Mouse (Mus musculus) heart, adult 8-10 months (tissue): ENCODE data around the gene Dclk3. TPM values are rescaled to one million over a fixed set of nuclear protein-coding genes. Genes with fewer than 3 reads are reported as not detected.

Experiments
- DNase-seq: peaks from one replicate; pipeline ENCODE4 v3.0.0; 2022; ENCODE audit warnings: low spot score
- total RNA-seq, 4 experiments: library from RNA; stranded (reverse); gene quantifications; 2 replicates each; pipeline ENCODE4 v1.2.4; 2022

The Dclk3 gene
- total RNA-seq, 4 experiments from 2014 or later, result 0.16 to 0.37 (median 0.22) TPM

DNA sequence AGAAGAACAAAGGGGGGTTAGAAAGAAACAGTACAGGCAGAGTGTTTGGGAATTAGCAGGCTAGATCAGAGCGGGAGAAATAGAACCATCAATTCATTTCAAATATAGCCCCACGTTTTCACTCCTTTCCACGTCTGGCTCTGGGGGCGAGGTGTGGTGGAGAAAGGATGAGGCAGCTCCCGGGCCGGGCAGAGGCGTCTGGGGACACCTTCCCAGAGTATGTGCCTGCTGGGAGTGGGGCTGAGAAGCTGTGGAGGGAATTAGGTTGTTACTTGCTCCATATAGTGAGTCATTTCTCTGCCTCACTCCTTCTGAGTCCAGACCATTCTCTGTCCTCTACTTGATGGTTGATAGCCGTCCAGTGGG lies 938 bp downstream of the Dclk3 start:
- no peak for DNase-seq

DNA sequence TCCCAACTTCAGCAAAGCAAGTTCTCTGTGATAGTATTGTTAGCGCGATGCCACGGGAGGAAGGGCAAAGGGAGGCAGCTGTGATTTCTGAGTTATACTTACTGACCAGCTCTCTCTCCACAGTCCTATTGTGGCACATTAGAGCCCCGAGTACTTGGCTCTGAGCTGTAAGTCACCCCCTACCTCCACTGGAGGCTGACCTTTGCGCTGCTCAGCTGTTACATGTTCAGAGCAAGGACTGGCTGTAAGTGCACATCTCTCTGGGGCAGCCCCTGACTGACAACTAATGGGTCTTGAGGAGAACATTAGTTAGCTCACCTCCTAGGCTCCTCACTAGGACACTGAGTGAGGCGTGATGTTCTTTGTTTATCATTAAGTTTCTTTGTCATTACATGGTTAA lies 1.6 kb downstream of the Dclk3 start:
- no peak for DNase-seq

DNA sequence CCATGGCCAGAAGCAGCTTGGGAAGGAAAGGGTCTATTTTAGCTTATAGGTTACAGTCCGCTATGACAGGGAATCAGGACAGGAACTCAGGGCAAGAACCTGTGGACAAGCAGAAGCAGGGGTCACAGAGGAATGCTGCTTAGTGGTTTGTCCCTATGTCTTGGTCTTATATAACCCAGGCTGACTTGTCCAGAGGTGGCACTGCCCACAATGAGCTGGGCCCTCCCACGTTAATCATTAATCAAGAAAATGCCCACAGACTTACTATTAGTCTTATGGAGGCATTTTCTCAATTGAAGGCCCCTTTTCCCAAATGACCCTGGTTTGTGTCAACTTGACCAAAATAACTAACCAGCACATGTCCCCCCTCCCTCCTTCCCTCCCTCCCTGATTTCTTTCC lies 2.3 kb downstream of the Dclk3 start:
- no peak for DNase-seq

DNA sequence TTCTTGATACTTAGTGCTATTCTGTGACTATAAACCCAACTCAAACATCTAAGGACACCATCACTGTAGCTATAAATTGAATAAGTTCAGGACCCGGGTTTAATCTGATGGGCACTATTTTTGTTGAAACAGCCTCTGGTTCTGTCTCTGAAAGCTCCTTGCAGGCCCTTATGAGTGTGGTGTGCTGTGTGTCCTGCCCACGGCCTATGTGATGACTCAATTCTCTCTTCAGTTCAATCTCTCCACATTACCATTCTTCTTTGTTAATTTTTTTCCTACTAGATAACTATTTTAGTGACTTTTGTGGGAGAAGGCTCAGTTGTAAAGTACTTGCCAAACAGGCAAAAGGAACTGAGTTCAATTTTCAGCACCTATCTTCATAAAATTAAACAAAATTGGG lies 7.3 kb downstream of the Dclk3 start:
- DNase-seq, result no peak

DNA sequence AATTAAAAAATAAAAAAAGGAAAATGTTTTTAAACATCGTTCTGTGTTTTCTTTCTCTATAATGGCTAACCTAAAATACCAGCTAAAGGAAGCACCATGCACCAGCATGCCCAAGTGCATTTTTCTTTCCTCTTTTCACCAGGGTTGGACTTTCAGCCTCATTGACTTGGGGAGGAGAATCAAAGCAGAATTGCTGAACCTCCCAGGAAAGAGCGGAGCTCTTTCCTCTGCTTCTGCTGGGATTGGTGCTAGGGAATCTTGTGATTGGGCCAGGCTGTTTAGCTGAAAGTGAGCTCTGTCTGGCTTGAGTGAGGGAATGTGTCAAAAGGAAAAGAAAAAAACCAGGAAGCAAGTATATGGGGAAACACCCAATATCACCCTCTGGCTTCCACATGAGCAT lies 10.1 kb downstream of the Dclk3 start:
- DNase-seq, result no peak

DNA sequence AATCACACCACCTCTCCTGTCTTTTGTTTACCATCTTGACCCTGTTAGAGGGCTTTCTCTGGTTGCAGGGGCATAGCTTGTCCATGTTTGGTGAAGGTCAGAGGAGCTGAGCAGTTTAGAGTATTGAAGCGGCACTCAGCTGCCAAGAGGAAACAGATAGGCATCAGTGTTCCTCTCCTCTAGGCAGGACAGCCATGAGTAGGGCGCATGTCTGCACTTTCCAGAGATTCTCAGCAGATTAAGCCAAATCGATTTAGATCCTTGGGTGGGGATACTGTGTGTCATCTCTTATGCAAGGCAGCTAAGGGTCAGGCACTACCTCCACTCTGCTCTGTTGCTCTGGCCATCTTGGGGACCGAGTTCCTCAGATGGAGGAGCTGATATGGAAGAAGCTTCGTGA lies 11.0 kb downstream of the Dclk3 start:
- DNase-seq, result no peak

DNA sequence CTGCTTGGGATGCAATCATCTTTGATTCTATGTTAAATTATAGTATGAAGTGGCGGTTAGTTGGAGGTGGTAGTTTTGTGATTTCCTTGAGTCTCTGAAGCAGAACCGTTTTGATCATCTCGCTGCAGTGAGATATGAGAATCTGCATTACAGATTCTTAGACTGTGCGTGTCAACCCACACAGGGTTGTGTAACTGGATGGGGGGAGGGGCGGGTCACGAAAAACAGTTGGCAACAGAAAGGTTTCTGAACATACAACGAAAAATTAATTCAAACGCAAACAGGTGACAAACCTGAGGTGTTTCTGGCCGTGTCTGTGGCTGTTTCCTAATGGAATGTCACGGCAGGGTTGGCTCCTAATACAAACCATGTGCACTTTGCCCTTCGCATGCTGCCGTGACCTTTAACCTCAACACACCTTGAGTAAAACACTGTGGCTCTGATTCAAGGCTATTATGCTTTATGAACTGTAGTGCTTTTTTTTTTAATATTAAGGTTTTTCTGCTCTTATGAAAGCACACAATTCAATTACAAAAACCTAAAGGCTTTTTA lies 12.0 kb downstream of the Dclk3 start:
- no peak for DNase-seq

DNA sequence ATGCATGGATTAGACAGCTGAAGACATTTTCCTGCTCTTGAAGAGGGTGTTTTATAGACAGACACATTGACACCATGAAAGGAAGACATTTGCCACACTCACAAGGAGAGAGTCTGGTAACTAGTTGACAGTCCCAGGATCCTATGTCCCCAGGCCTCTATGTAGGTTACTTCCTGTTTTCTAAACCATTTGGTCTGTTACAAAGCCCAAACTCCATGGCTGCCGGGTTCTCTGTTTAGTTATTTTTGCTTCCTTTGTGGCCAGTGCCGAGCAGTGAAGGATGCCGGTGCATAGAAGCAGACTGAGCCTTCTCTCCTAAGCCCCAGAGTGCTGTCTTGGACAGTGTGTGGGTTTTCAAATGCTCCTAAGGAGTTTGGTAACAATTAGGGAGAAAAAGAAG lies 15.0 kb downstream of the Dclk3 start:
- DNase-seq, result no peak

DNA sequence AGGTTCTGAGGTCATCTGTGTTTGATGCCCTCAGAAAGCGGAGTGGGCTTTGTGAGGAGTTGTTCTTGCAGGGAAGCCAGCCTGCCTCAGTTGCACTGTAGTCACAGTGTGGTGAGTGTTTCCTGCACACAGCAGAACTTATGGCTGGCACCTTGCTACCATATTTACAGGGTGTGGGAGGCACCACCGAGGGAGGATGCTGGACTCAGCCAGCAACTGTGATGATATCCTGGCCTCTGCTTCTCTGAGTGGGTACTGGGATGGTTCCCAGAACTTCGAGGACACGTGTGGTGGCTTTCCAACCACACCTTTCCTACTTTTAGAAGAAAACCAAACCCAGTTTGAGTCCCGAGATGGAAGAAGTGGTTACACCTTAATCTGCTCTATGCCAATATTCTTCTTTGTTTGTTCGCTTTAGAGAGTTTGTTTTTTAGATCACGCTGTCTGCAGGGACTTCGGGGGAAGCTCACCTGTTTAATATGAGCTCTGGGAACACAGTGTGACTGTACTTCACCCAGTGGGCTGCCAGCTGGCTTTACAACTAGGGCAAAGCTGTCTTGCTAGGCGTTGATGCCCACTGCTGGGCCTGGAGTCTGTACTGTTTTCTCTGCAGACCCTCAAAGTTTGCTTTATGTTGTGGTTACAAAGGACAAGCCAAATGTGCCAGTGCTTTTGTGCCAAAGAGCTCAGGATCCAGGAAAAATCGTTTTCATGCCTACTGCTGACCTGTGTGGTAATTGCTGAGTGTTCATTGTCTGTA lies 18.5 kb downstream of the Dclk3 start:
- no peak for DNase-seq

DNA sequence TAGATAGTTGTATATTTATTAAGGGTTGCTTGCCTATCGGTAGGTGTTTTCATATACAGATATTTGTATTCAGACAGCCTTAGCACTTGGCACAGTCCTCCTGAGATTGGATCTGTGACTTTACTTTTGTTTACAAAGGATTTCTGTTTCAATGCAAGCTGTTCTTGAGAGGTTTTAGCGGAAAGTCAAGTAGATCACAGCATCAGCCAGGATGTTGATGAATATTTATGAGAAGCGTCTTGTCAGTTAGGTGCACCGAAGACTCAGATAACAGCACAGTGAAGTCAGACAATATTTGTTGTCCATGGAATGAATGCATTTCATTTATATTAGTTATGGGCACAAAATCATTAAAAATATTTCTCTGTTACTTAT lies 19.0 kb downstream of the Dclk3 start:
- DNase-seq, result no peak

DNA sequence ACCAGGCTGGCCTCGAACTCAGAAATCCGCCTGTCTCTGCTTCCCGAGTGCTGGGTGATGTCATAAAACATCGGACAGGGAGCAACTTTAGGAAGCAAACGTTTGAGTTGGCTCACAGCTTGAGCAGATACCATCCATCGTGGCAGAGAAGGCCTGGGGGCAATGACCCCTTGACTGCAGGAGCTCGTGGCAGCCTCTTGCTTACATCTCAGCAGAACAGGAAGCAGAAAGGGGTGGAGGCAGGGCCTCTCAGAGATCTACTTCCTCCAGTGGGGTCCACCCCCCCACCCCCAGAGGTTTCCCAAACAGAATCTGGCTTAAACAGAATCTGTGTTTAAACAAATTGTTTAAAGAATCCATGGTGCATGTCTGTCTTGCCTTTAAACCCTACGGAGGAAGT lies 20.6 kb downstream of the Dclk3 start:
- no peak for DNase-seq

DNA sequence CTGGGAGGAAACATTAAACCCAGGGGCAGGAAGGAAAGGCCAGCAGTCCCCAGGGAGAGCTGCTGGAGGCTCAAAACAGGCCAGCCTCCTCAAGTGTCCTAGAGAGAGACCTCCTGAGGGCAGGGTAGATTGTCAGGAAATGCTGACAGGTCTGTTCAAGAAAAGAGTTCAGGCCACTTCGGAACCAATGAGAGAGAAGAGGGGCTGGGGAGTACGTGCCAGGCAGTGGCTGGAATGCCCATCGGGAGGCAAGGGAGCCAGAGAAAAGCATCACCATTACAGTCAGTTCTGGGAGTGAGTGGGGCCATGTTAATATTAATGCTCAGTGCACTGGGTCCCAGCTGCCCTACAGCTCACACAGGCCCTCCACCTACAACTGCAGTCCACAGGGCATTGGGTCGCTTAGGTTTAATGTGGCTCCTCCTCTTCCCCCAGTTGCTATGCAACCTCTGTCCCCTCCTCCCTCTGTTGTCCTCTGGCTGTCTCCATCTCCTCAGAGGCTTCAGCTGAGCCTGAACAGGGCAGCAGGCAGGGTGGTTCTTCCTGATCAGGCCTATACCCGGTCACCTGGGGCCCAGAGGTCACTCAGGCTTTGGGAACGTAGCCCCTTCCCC lies 21.4 kb downstream of the Dclk3 start:
- no peak for DNase-seq

DNA sequence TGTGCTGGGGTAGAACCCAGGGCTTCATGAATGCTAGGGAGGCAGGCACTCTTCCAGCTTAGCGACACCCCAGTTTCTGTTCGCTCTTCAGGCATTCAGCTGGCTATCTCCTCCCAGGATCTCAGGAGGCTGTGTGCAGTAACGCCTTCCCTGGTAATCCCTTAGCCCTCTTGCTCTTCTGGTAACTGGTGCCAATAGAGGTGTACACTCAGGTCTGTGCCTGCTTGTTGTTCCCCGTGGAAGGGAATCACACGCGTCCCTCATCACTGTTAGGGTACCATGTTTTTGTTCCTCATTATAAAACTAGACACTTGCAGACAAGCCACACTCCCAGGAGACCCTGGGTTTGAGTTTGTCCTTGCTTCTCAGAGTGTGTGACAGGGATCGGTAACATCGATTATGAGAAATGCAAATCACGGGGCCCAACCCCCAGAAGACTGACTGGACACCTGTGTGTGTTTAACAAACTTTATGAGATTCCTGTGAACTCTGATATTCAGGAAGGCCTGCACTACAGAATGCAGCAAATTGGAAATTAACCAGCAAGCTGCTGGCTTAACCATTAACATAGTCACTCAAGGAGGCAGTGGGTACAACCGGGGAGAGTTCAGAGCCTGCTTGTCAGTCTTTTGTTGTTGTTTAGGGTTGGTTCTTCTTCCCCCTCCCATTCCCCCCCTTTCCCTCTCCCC lies 22.7 kb downstream of the Dclk3 start:
- no peak for DNase-seq

DNA sequence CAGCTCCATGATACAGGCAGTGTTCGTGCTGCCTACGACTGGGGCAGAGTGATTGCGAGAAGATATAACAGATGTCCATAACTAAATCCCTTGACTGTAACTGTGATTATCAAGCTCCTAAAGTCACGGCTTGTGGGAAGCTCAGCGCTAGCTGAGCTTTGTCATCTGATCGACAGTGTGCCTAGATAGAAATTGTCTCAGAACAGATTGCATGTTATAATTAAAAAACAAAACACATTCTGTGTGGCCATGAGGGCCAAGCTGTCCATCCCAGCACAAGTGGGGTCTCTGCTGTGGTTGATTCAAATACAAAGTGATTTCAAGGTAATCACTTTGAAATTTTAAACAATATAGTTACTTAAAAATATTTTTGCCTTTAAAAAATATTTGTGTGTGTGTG lies 26.8 kb downstream of the Dclk3 start:
- DNase-seq, result no peak

DNA sequence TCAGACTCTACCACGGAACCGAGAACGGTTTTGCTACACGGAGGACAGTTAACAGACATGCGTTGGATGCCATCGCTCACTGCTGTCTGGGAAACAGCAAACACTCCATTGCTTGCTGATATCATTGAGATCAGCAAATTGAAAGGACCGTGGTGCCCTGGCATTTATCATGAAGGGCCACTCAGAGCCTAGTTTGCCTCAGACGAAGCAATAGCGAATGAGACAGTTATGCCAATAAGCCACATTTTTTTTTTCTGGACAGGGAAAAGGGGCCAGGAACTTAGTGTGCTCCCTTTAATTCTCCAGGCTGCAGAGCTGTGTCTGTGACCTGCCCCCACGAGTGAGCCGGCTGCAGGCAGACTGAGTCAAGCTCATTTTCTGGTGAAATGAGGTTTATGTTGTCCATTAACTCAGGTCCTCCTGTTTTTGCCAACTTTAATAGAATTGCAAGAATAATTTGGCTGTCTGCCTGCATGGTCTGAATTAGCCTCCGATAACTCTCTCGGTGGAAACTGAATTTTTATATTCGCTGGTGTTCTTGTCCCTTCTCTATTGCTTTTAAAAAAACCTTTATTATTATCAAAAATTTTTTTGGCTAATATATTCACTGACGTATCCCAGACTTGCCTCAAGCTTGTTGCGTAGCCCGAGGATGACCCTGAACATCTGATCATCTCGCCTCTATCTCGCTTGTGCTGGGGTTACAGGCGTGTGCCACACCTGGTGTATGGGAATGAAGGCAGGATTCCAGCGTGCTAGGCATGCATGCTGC lies 35.0 kb downstream of the Dclk3 start:
- DNase-seq, result no peak

DNA sequence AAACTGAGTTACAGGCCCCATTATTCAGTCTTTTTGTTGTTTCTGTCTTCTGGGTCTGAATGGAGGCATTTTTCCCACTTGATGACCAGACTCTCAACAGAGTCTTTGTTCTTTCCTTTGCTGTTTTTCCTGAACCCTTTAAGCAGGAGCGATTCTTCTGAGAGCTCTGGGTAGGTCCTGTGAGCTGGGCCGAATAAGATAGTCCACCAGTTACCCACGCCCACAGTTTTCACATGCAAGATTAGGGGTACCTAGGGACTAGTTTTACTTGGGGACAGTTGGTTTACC lies 35.5 kb downstream of the Dclk3 start:
- no peak for DNase-seq

DNA sequence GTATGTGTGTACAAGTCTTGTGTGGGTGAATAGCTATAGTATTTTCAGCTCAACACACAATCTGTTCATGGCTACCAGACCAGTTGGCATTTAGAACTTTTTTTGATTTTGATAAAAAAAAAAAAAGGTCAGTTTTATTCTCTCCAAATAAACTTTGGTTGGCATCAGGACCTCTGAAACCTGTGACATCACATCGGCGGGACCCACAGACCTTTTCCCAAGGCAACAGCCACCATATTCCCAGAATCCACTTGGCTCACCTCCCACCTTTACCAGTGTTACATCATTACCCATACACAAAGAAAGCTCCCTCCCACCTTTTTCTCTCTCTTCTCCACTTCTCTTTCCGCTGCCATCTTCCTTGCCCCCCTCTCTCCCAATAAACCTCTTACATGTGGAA lies 36.4 kb downstream of the Dclk3 start:
- no peak for DNase-seq

DNA sequence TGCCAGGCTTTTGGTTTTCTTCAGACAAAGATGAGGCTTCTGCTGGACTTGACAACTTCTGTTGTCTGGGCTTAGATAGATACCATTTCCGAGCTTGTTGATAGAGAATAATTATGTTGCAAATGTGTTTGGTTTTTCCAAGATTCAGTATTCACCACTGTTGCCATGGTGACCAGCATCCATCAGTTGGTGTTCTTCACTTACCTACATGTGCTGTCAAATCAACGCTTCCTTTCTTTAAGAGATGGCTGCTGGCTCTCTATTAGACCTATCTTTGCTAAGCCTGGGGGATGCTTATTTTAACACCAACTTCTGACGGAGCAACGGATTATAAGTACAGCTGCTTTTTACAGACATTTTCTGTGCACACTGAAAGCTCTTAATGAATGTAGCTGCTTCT lies 37.1 kb downstream of the Dclk3 start:
- DNase-seq, result no peak

DNA sequence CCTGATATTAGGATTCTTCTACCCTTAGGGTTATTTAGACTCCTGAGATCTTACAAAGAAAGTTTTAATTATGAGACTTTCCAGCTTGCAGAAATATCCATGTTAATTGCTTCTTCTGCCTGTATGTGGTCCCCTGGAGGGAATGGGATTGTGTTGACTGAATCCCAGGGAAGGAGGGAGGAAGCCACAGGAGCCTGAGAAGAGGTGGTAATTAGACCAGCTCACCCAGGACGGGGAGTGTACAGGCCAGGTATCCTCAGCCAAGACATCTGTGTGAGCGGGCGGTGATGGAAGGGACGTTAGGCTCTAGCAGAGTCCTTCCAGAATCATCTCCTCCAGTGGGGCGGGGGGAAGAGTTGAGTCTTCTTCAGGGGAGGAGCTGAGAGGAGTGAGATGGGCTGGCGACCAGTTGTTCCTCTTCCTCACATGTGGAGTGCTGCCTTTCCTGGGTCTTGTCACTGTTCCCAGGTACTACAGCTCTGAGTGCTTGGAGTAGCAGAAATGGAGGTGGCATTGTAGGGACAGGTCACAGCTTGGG lies 37.7 kb downstream of the Dclk3 start:
- DNase-seq, result no peak

DNA sequence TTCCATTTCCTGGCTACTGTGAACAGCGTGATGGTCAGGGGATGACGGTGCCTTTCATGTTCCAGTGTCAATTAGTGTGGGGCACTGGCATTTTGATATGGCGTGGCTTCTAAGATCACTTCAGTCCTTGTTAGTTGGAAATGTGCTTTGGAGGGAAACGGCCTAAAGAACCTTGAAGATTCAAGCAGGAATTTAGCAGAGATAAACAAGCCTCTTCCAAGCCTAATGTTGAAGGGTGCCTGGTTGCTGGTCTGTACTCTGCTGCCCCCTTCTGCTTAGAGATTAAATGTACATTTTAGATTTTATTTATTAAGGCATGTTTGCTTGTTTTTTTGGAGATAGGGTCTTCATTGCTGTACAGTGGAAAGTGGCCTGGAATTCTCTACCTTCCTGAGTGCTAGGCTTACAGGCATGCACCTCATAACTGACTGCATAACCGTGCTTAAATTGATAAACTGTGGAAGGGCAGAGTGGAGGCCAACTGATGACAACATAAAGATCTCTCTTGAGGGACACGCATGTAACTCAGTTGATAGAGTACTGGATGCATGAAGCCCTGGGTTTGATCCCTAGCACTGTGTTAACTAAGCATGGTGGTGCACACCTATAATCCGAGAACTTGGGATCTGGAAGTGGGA lies 40.1 kb downstream of the Dclk3 start:
- peak; percentile 20 for DNase-seq

DNA sequence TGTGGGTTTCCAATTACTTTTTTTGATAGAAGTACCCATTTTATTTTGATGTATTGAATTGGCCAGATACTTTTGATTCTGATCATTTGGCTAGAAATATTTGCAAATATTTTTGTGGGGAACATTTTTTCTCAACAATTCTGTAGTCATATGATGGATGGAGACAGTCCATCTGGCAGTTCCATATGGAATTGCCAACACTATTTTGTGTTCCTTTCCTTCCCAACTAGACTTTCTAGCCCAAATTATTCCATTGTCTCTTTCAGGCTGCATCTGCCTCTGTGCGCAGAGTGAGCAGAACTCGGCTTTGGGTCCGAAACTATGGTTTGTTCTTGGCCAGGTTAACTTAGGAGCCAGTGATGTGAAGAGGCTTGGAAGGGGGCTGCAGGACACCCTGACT lies 42.1 kb downstream of the Dclk3 start:
- no peak for DNase-seq
